Mouse (Mus musculus): Measurements from ENCODE around the gene Ensa.
A peak's percentile ranks its signal among the peaks of the same experiment; 100 is the strongest.
"Not testable (repeated sequence)": the region's sequence is repeated elsewhere in the genome, so short reads cannot be mapped to it uniquely, and the experiment has no call there.

Gene Ensa

GRCm38 (mm10) chr3:95663486-95663885 lies 38.7 kb downstream of the Ensa start:
- DNase-seq (ENCODE audit: low spot score) = no peak

GRCm38 (mm10) chr3:95663969-95664608 lies 39.3 kb downstream of the Ensa start:
- no peak for DNase-seq (ENCODE audit: low spot score)

- no peak for DNase-seq (ENCODE audit: low spot score)
Observed at GRCm38 (mm10) chr3:95664940-95665352, 40.2 kb downstream of the Ensa start.

- no peak for DNase-seq (ENCODE audit: low spot score)
Observed at GRCm38 (mm10) chr3:95666124-95666844, 41.5 kb downstream of the Ensa start.

- DNase-seq (ENCODE audit: low spot score) = no peak
Observed at GRCm38 (mm10) chr3:95667521-95667920, 42.7 kb downstream of the Ensa start.

- peak; percentile 48 for DNase-seq (ENCODE audit: low spot score)
Observed at GRCm38 (mm10) chr3:95668026-95668425, 43.2 kb downstream of the Ensa start.

GRCm38 (mm10) chr3:95668589-95669308 lies 44.0 kb downstream of the Ensa start:
- DNase-seq (ENCODE audit: low spot score) = no peak

GRCm38 (mm10) chr3:95669309-95669665 lies 44.5 kb downstream of the Ensa start:
- DNase-seq (ENCODE audit: low spot score) = no peak

GRCm38 (mm10) chr3:95670419-95670818 lies 45.6 kb downstream of the Ensa start:
- DNase-seq (ENCODE audit: low spot score) = not testable (repeated sequence)

- DNase-seq (ENCODE audit: low spot score) = no peak
Observed at GRCm38 (mm10) chr3:95671201-95671600, 46.4 kb downstream of the Ensa start.

- no peak for DNase-seq (ENCODE audit: low spot score)
Observed at GRCm38 (mm10) chr3:95672461-95672860, 47.7 kb downstream of the Ensa start.

- DNase-seq (ENCODE audit: low spot score) = no peak
Observed at GRCm38 (mm10) chr3:95672861-95673706, 48.3 kb downstream of the Ensa start.

- DNase-seq (ENCODE audit: low spot score) = no peak
Observed at GRCm38 (mm10) chr3:95673707-95674211, 49.0 kb downstream of the Ensa start.

GRCm38 (mm10) chr3:95674236-95674635 lies 49.4 kb downstream of the Ensa start:
- no peak for DNase-seq (ENCODE audit: low spot score)

- no peak for DNase-seq (ENCODE audit: low spot score)
Observed at GRCm38 (mm10) chr3:95674812-95675211, 50.0 kb downstream of the Ensa start.

- peak; percentile 85 for DNase-seq (ENCODE audit: low spot score)
Observed at GRCm38 (mm10) chr3:95675301-95676092, 50.7 kb downstream of the Ensa start.

- DNase-seq (ENCODE audit: low spot score) = peak; percentile 84
Observed at GRCm38 (mm10) chr3:95676745-95677419, 52.1 kb downstream of the Ensa start.

GRCm38 (mm10) chr3:95677420-95678090 lies 52.8 kb downstream of the Ensa start:
- DNase-seq (ENCODE audit: low spot score) = no peak

- DNase-seq (ENCODE audit: low spot score) = no peak
Observed at GRCm38 (mm10) chr3:95679551-95679950, 54.8 kb downstream of the Ensa start.

GRCm38 (mm10) chr3:95680673-95681072 lies 55.9 kb downstream of the Ensa start:
- DNase-seq (ENCODE audit: low spot score) = no peak

Data from retina, embryonic 14.5 days (tissue).